Mouse (Mus musculus) liver, postnatal 0 days (tissue): ENCODE results near the gene BC048679. TPM values are rescaled to one million over a fixed set of nuclear protein-coding genes. Genes with fewer than 3 reads are reported as not detected.

Source experiments
- ATAC-seq: fragments of 200-750 bp; cut with Nextera tagmentation; 2 replicates; pipeline ENCODE4 v1.8.0; 2017; ENCODE audit warnings: mild to moderate bottlenecking, moderate library complexity
- DNase-seq: peaks from one replicate; pipeline ENCODE4 v3.0.0-alpha.2; 2016
- H3K27ac ChIP-seq: fragments of 300-500 bp; sonication (generic); 2 replicates; pipeline ENCODE4 v1.5.1; 2014; ENCODE audit warnings: antibody characterized with exemption, moderate library complexity, mild to moderate bottlenecking, low read depth
- H3K27me3 ChIP-seq: fragments of 300-500 bp; sonication (generic); 2 replicates; pipeline ENCODE4 v1.6.1; 2014; ENCODE audit warnings: low read length, control low read depth, mixed read lengths; ENCODE audit not compliant: insufficient read depth
- H3K36me3 ChIP-seq: fragments of 300-500 bp; sonication (generic); replicated peaks from 2 replicates; pipeline ENCODE4 v1.6.1; 2014; ENCODE audit warnings: mild to moderate bottlenecking, control low read depth, low read length, moderate library complexity, mixed read lengths; ENCODE audit not compliant: insufficient read depth
- H3K4me1 ChIP-seq: fragments of 300-500 bp; sonication (generic); 2 replicates; pipeline ENCODE4 v1.6.1; 2014; ENCODE audit warnings: antibody characterized with exemption, mild to moderate bottlenecking, control low read depth; ENCODE audit not compliant: insufficient read depth
- H3K4me2 ChIP-seq: fragments of 300-500 bp; sonication (generic); 2 replicates; pipeline ENCODE4 v1.6.1; 2014; ENCODE audit warnings: low read depth, mild to moderate bottlenecking, low read length, moderate library complexity, mixed read lengths
- H3K4me3 ChIP-seq: fragments of 300-500 bp; sonication (generic); 2 replicates; pipeline ENCODE4 v1.5.1; 2014; ENCODE audit warnings: low read depth, low read length
- H3K9ac ChIP-seq: fragments of 300-500 bp; sonication (generic); replicated peaks from 2 replicates; pipeline ENCODE4 v1.6.1; 2014; ENCODE audit warnings: mild to moderate bottlenecking, moderate library complexity
- H3K9me3 ChIP-seq: fragments of 300-500 bp; sonication (generic); 2 replicates; pipeline ENCODE4 v1.6.1; 2016; ENCODE audit warnings: mild to moderate bottlenecking, control low read depth, low read length, mixed read lengths
- CTCF ChIP-seq: sonication (generic); IDR thresholded peaks from 2 replicates; pipeline ENCODE4 v1.5.1; 2016; ENCODE audit warnings: antibody characterized with exemption, low read depth
- EP300 ChIP-seq: IDR thresholded peaks from 2 replicates; pipeline ENCODE4 v1.6.1; 2016; ENCODE audit warnings: antibody characterized with exemption, low read depth, mild to moderate bottlenecking
- WGBS: fragments of 180-500 bp; shearing (Covaris S2); extraction: QIAGEN DNeasy Blood & Tissue Kit; methylation state at CpG from one replicate; pipeline ENCODE4 v1.1.7; 2014; ENCODE audit not compliant: insufficient replicate concordance; 5-methylcytosine and 5-hydroxymethylcytosine counted together
- microRNA counts: library from miRNA; unstranded; fragments of <30 nt; microRNA quantifications from one replicate; lab custom pipeline; 2015
- polyA plus RNA-seq: library from polyadenylated mRNA; unstranded; fragments of >200 nt; fragmentation: Nextera tagmentation; extraction: Ambion mirVana; gene quantifications from 2 replicates; pipeline ENCODE4 v1.2.1, GENCODE M21; 2015

BC048679 gene
- polyA plus RNA-seq, 1 experiment from 2014 or later: not detected

DNA sequence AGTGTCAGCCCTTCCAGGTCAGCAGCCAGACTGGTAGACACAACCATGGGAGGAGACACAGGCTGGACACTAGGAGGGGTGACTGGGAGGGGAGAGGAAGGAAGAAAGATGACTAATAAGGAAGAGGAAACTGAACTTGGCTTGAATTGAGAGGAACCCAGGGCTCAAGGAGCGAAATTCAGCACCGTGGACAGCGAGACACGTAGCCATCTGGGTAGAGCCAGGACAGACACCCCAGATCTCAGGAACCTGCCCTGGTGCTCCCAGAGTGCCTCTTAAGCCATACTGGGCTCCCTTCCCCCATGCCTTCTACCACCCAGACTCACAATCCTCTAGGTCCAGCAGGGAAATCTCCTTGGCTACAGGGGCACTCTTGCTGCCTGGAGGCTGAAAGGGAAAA, 34.0 kb downstream of the BC048679 start:
- Histone ChIP-seq H3K4me1 (no peaks in the 10 kb centered on the region), H3K27ac (no peak overlapping the region), H3K9ac (no peak overlapping the region), H3K36me3 (no peaks in the 10 kb centered on the region), H3K4me2 (no peak overlapping the region), H3K4me3 (no peak overlapping the region), H3K27me3 (0 out of 2 replicates have a peak, but pooled peaks cover 5% of the 10 kb centered on the region), H3K9me3 (no peaks in the 10 kb centered on the region)
- ATAC-seq (no peak), DNase-seq (peak; percentile 51)
- WGBS: 3% methylated on average over 4 of the region's 4 CpGs
- TF ChIP-seq EP300 (no peak), CTCF (no peak)

DNA sequence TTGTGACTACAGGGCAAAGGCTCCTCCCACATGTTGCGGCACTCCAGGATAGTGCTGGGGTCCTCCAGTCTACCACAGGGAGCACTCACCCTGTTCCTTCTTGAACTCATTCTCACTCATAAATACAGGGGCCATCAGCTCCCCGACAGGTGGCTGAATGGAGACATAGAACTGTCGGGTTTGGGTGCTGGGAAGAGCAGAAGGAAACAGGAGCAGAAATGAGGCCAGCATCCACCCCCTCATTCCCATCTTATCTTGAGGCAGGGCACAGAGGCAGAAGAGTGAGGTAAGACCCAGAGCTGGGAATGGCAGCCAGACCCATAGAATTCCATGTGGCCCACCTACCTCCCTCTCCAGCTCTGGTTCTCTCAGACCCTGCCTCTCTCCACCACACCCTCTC, 35.3 kb downstream of the BC048679 start:
- H3K4me3 ChIP-seq: no peak overlapping the region
- no peak for ATAC-seq
- TF ChIP-seq EP300: no peak
- no peak for TF ChIP-seq CTCF
- H3K9ac ChIP-seq: no peak overlapping the region
- H3K27me3 ChIP-seq: peaks cover 9% of the 10 kb centered on the region; the same call in 1 of the 2 replicates
- H3K36me3 ChIP-seq: no peaks in the 10 kb centered on the region
- H3K4me1 ChIP-seq: no peaks in the 10 kb centered on the region
- H3K27ac ChIP-seq: no peak overlapping the region
- H3K4me2 ChIP-seq: no peak overlapping the region
- no peaks in the 10 kb centered on the region for H3K9me3 ChIP-seq
- 69% methylated on average over 3 of the region's 3 CpGs for WGBS
- DNase-seq: no peak

DNA sequence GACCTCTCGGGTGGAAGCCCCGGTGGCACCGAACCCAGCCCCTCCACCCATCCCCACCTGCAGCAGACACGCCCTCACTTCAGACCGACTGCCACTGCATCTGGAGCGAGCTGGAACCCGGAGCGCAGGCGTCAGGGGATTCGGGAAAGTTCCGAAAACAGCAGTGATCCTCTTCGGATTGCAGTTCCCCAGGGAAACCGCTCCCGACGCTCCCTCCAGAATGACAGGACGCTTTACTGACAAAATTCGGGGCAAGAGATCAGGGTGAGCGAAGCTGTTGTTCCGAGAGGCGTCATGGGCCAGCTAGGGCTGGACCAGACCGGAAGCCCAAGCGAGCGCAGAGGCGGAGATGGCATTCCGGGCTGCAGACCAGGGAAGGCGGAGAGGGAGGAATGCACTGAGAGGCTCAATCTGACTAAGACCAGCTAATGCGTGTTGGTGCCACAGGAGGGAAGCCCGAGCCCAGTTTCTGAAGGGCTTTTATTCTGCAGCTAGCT, 42.9 kb downstream of the BC048679 start, which contains the start of gene Cpeb1:
Gene Cpeb1, minus strand, starts transcription at position 311 of the 497 bp plus-strand sequence.
- Histone ChIP-seq H3K9ac (no peak within 1 kb of the TSS), H3K9me3 (no peaks in the 10 kb centered on the region), H3K4me1 (peaks cover 14% of the 10 kb centered on the region), H3K27ac (no peak within 1 kb of the TSS), H3K4me3 (peak within 1 kb of the TSS; percentile 46), H3K4me2 (peak within 1 kb of the TSS; percentile 73), H3K27me3 (peaks cover 68% of the 10 kb centered on the region), H3K36me3 (no peaks in the 10 kb centered on the region)
- peak; percentile 15; the same call in 1 of the 2 replicates for TF ChIP-seq CTCF
- no peak for TF ChIP-seq EP300
- peak; percentile 33; the same call in 1 of the 2 replicates for ATAC-seq
- 3% methylated on average over 28 of the region's 28 CpGs for WGBS
- DNase-seq: no peak

DNA sequence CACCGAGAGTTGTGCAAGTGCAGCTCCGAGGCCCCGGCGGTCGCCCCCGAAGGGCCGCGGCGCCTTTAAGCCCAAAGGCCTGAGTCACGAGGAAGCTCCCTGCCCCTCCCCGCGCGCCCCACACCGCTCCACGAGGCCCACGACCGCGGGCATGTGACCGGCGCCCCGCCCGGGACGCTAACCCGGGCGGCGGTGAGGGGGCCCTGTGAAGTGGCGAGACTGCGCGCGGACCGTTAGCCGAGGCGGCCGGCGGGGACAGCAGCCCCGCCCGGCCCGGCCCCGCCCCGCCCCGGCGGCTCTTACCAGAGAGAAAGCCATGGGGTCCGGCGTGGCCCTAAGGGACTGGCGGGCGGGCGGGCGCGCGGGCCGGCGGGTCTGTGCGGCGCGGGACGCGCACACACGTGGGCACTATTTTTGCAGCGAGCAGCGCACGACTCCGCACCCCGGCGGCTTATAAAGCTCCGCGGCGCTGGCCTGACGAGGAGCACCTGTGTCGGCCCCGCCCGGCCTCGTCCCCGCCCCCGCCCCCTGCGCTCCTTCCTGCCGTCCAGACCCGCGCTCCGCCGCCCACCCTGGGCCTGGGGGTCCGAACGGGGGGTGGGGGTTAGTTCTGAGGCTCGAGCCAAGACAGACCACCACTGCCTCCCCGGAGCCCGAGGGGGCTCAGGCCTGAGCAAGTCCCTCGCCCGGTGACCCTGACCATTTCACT, 43.6 kb downstream of the BC048679 start:
- DNase-seq: peak; percentile 29
- ATAC-seq: peak; percentile 48; the same call in 1 of the 2 replicates
- H3K9me3 ChIP-seq: no peaks in the 10 kb centered on the region
- peak overlapping the region; percentile 46 for H3K4me3 ChIP-seq
- peaks cover 72% of the 10 kb centered on the region for H3K27me3 ChIP-seq
- TF ChIP-seq CTCF (no peak), EP300 (no peak)
- H3K4me1 ChIP-seq: peaks cover 14% of the 10 kb centered on the region
- WGBS: 2% methylated on average over 53 of the region's 87 CpGs
- H3K36me3 ChIP-seq: no peaks in the 10 kb centered on the region
- peak overlapping the region; percentile 73 for H3K4me2 ChIP-seq
- no peak overlapping the region for H3K9ac ChIP-seq
- H3K27ac ChIP-seq: no peak overlapping the region

DNA sequence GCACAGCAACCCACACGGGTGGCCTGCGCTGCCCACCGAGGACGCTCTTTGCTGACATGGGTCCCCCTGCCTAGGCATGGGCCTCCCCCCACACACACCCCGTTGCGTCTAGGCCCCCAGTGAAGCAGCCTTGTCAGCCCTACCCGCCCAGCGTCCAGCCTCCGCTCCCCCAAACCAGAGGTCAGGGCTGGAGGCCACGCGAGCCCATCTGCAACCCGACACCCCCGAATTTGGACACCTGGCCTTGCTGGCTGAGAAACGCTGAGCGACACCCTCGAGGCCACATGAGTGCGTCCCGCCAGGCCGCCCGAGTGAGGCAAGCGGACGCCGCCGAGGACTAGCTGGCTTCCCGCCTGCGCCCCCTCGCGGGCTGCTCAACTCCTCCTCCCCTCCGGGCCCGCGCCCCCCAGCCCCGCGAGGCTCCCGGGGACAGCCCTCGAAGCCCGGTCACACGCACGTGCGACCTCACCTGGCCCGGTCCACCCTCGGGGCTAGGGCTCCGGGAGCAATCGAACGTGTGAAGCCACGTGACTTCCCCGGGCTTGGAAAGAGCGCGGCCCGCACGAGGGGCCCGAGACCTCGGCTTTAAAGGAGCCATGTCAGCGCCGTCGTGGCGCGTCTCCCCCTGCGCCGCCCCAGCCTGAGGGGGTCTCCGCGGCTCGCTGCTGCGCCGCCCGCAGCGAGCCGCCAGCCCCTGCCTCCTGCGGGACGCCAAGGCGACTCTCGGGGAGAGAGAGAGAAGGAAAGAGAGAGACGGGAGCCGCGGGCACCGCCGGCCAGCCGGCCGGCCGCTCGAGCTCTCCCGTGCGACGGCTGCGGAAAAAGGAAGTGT, 44.4 kb downstream of the BC048679 start:
- ATAC-seq (peak; percentile 51; the same call in 1 of the 2 replicates), DNase-seq (peak; percentile 34)
- Histone ChIP-seq H3K9ac (no peak overlapping the region), H3K4me2 (peak overlapping the region; percentile 73), H3K36me3 (no peaks in the 10 kb centered on the region), H3K4me3 (peak overlapping the region; percentile 46), H3K9me3 (no peaks in the 10 kb centered on the region), H3K27me3 (peaks cover 66% of the 10 kb centered on the region), H3K4me1 (peaks cover 14% of the 10 kb centered on the region), H3K27ac (no peak overlapping the region)
- TF ChIP-seq CTCF (0 out of 2 replicates have a peak, but pooled peaks have one; percentile 10), EP300 (no peak)
- WGBS: 5% methylated on average over 81 of the region's 84 CpGs

DNA sequence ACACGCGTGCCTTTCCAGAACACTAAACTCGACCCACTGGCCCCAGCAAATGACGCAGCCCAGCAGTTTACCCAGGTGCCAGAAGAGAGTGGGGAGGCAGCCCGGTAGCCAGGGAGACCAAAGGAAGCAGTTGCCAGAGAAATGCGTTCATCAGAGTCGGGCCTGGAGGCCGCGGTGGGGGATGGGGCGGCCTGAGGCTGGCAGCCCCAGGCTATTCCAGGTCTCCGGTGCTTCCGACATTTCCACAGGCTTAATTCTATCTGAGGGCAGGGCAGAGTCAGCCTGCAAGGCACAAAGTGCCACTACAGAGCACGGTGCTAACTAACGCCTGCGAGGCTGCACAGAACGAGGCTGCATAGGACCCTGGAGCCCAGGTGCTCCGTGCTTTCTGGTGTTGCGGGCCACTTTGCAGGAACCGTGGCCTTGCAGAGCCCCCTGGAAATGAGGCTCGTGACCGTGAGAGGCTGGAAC, 45.1 kb downstream of the BC048679 start:
- no peaks in the 10 kb centered on the region for H3K36me3 ChIP-seq
- peaks cover 66% of the 10 kb centered on the region for H3K27me3 ChIP-seq
- 8% methylated on average over 21 of the region's 21 CpGs for WGBS
- H3K4me1 ChIP-seq: peaks cover 14% of the 10 kb centered on the region
- H3K9ac ChIP-seq: no peak overlapping the region
- DNase-seq: no peak
- H3K4me2 ChIP-seq: no peak overlapping the region
- TF ChIP-seq CTCF (no peak), EP300 (no peak)
- no peak overlapping the region for H3K4me3 ChIP-seq
- no peak overlapping the region for H3K27ac ChIP-seq
- H3K9me3 ChIP-seq: no peaks in the 10 kb centered on the region
- ATAC-seq: no peak

MicroRNAs within 50 kb of the gene (microRNA counts, 519-probe panel; counts per million panel counts)
- microRNA mmu-miR-1839-3p (lab: Ali Mortazavi, UCI): 3,123 counts per million, percentile 32 among the panel's probes with 10 or more counts
- 5,007 counts per million, percentile 57 among the panel's probes with 10 or more counts for microRNA mmu-miR-1839-5p (lab: Ali Mortazavi, UCI)

Other genes starting within 250 kb of the BC048679 start
- 684 and 710 TPM in 2 replicates for gene Rps17, start 153.0 kb downstream of the BC048679 start, polyA plus RNA-seq
- 0.08 and 0.28 TPM in 2 replicates for gene Cpeb1, start 42.8 kb downstream of the BC048679 start, polyA plus RNA-seq
- 0.07 TPM in 1 of 2 replicates, not detected in the other for gene Ap3b2, start 4.4 kb downstream of the BC048679 start, polyA plus RNA-seq
- 0.28 and 0.50 TPM in 2 replicates for gene Fsd2, start 68.7 kb upstream of the BC048679 start, polyA plus RNA-seq
- 7.0 and 8.1 TPM in 2 replicates for gene Whamm, start 73.0 kb upstream of the BC048679 start, polyA plus RNA-seq
- gene Homer2, start 209.2 kb upstream of the BC048679 start, polyA plus RNA-seq: 8.6 and 9.1 TPM in 2 replicates